Mouse (Mus musculus) olfactory bulb, adult 2 months (tissue): ENCODE measurements at regions not wholly inside any gene's neighbourhood (a gene's known extent, or its start where the extent isn't known, plus 50 kb on each side); places are given as distances from the start of the nearest gene placed in this dataset.

Experiments used
- CTCF ChIP-seq: fragments of 200-500 bp; IDR thresholded peaks from 2 replicates; pipeline ENCODE4 v1.5.1; 2012; ENCODE audit warnings: low read depth, mild to moderate bottlenecking, low read length, moderate library complexity; ENCODE audit not compliant: insufficient read depth
- POLR2A ChIP-seq: fragments of 200-500 bp; IDR thresholded peaks from 2 replicates; pipeline ENCODE4 v1.6.1; 2012; ENCODE audit warnings: mild to moderate bottlenecking, low read depth, low read length, moderate library complexity; ENCODE audit not compliant: insufficient read depth

DNA sequence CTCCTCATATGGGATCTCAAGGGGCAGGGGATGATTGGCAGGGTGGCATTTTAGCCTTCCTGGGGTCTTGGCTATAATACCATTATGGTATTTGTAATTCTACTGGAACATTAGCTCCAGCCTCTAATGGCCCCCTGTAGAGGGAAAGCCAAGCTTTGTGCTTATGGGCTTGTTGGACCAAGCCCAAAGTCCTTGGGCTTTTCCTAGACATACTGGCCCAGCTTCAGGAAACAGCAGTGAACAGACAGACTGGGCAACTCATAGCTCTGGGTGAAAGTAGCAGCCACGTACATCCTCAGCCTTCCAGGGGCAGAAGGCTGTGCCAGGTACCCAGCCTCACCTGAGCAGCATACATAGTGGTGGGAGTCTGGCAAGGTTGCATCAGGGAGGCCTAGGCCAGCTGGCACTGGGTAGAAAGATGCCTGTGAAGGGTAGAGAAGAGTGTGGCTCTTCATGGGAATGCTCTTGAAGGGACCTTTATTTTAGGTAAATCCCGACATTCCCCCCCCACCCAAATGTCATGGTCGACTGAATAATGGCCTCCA is 108.1 kb upstream of the Neo1 start:
- TF ChIP-seq POLR2A (no peak), CTCF (no peak)
